Comparison of ENCODE assay signal across 15 mouse cellular contexts in the genomic region with DNA sequence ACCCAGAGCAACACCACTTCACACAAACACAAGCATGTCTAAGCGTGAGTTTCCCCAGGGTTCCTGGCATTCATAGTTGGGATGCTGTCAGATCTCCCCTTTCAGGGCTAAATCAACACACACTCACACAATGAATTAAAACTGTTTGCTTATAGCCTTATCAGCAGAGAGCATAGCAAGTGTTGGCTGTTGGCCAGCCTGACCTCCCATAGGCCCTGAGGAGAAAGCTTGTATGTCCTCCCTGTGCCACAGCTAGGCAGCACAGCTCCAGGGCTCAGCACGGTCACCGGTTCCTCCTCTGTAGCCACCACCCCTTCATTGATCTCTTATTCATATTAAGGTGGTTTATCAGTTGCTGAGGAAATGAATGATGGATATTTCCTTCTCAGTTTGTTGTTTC. TPM values are rescaled to one million over a fixed set of nuclear protein-coding genes. Genes with fewer than 3 reads are reported as not detected.
DNase-seq lines count a peak whose midpoint lies in the region; ATAC-seq and TF ChIP-seq lines count a peak whose summit lies in the region.
"Had no signal": no experiment of that assay in that cellular context is flagged by ENCODE, and none has a peak within 500 bp of the region (broad histone marks: within the 10 kb centered on the region; RNA-seq: fewer than 3 reads in every experiment).

No protein-coding gene starts in this region.

- intact Hi-C loops in gastrocnemius, postnatal 14 days (cut with DNase I; ENCODE audit: low total_unique reads), result no loop called here

- H3K27me3 ChIP-seq in embryonic facial prominence, embryonic 14.5 days (replicated peaks; ENCODE audit: control insufficient read depth, insufficient read depth, low read length), result no peaks in the 10 kb centered on the region
- H3K27me3 ChIP-seq in embryonic facial prominence, embryonic 10.5 days (replicated peaks; ENCODE audit: low read depth, poor library complexity, severe bottlenecking), result no peaks in the 10 kb centered on the region; the same call in 1 of the 2 replicates
- H3K27me3 ChIP-seq in lung, embryonic 14.5 days (ENCODE audit: insufficient read depth, low read length), result no peaks in the 10 kb centered on the region

- no peaks in the 10 kb centered on the region for H3K36me3 ChIP-seq in embryonic facial prominence, embryonic 14.5 days (ENCODE audit: control insufficient read depth, insufficient read depth, low read length)
- no peaks in the 10 kb centered on the region for H3K36me3 ChIP-seq in embryonic facial prominence, embryonic 10.5 days (replicated peaks)
- H3K36me3 ChIP-seq in lung, embryonic 14.5 days (ENCODE audit: insufficient read depth), result no peaks in the 10 kb centered on the region
- H3K36me3 ChIP-seq: limb, embryonic 13.5 days had no signal

- peak; percentile 33 for DNase-seq in embryonic facial prominence, embryonic 14.5 days (ENCODE audit: low spot score)
- DNase-seq in embryonic facial prominence, embryonic 10.5 days (ENCODE audit: low spot score), result no peak
- peak; percentile 79 for DNase-seq in lung, embryonic 14.5 days
- DNase-seq in lung, postnatal 25 days (ENCODE audit: low spot score), result no peak
- peak; percentile 42 to 72 for DNase-seq in lung, postnatal 4 days
- DNase-seq in gastrocnemius, postnatal 14 days, result no peak
- DNase-seq in yolk sac, embryonic 10.5 days (ENCODE audit: low spot score), result no peak
- DNase-seq: adrenal gland, postnatal 36 days; kidney, postnatal 10 days had no signal

- no peak overlapping the region for H3K9ac ChIP-seq in embryonic facial prominence, embryonic 14.5 days (ENCODE audit: low read depth, low read length)
- H3K9ac ChIP-seq in lung, embryonic 14.5 days, result no peak overlapping the region
- H3K9ac ChIP-seq: limb, embryonic 13.5 days had no signal

- WGBS in embryonic facial prominence, embryonic 14.5 days, result 78% methylated on average over 3 of the region's 3 CpGs
- 88% methylated on average over 3 of the region's 3 CpGs for WGBS in embryonic facial prominence, embryonic 10.5 days
- WGBS in lung, embryonic 14.5 days, result 28% methylated on average over 3 of the region's 3 CpGs

- peak; percentile 37; the same call in 1 of the 2 replicates for ATAC-seq in embryonic facial prominence, embryonic 14.5 days (ENCODE audit: low read depth)
- ATAC-seq in lung, embryonic 14.5 days (ENCODE audit: insufficient read depth), result peak; percentile 82
- peak; percentile 71 for ATAC-seq in common myeloid progenitor, adult 5-6 weeks (replicated peaks; ENCODE audit: low read depth, poor library complexity, severe bottlenecking)

- no peak overlapping the region for H3K4me2 ChIP-seq in embryonic facial prominence, embryonic 14.5 days (ENCODE audit: low read depth, low read length)
- no peak overlapping the region for H3K4me2 ChIP-seq in lung, embryonic 14.5 days
- H3K4me2 ChIP-seq: limb, embryonic 13.5 days; midbrain, embryonic 11.5 days had no signal

- H3K4me1 ChIP-seq in embryonic facial prominence, embryonic 14.5 days (ENCODE audit: control insufficient read depth, insufficient read depth, low read length), result no peaks in the 10 kb centered on the region
- peaks cover 12% of the 10 kb centered on the region for H3K4me1 ChIP-seq in embryonic facial prominence, embryonic 10.5 days
- H3K4me1 ChIP-seq in lung, embryonic 14.5 days (ENCODE audit: insufficient read depth), result peaks cover 8% of the 10 kb centered on the region; the same call in 1 of the 2 replicates

- no peak overlapping the region for H3K4me3 ChIP-seq in embryonic facial prominence, embryonic 14.5 days (ENCODE audit: low read depth, low read length)
- no peak overlapping the region for H3K4me3 ChIP-seq in embryonic facial prominence, embryonic 10.5 days
- H3K4me3 ChIP-seq in lung, embryonic 14.5 days (ENCODE audit: low read depth, low read length), result no peak overlapping the region
- H3K4me3 ChIP-seq: limb, embryonic 13.5 days had no signal

- no peaks in the 10 kb centered on the region for H3K9me3 ChIP-seq in embryonic facial prominence, embryonic 14.5 days (ENCODE audit: control insufficient read depth, low read length)
- H3K9me3 ChIP-seq in embryonic facial prominence, embryonic 10.5 days, result 0 out of 2 replicates have a peak, but pooled peaks cover 2% of the 10 kb centered on the region
- H3K9me3 ChIP-seq in lung, embryonic 14.5 days (ENCODE audit: low read depth, low read length), result no peaks in the 10 kb centered on the region

- H3K27ac ChIP-seq in embryonic facial prominence, embryonic 14.5 days (replicated peaks; ENCODE audit: low read depth, low read length), result no peak overlapping the region
- H3K27ac ChIP-seq in embryonic facial prominence, embryonic 10.5 days (replicated peaks), result no peak overlapping the region
- H3K27ac ChIP-seq in lung, embryonic 14.5 days (ENCODE audit: low read depth), result no peak overlapping the region
- H3K27ac ChIP-seq: limb, embryonic 13.5 days had no signal

- TF ChIP-seq CTCF in lung, embryonic 14.5 days (IDR thresholded peaks at IDR 0.05; ENCODE audit: low read depth), result no peak

RNA-seq across cellular contexts. Expression of a gene that starts 7.9 kb away (rescaled TPM):
- polyA plus RNA-seq in embryonic facial prominence, embryonic 14.5 days (2014; fragmentation: Nextera tagmentation; extraction: Ambion mirVana), result 0.47 TPM in 1 of 2 replicates, not detected in the other
- polyA plus RNA-seq in embryonic facial prominence, embryonic 10.5 days (2016; fragmentation: Nextera tagmentation; extraction: Ambion mirVana), result not detected in 2 replicates
- polyA plus RNA-seq in lung, embryonic 14.5 days (2014; fragmentation: Nextera tagmentation; extraction: Ambion mirVana), result not detected in 2 replicates
- not detected in 2 replicates for total RNA-seq in common myeloid progenitor, adult 5-6 weeks (2017)
- total RNA-seq in gastrocnemius, postnatal 14 days (2021), result not detected
- total RNA-seq: adrenal gland, postnatal 36 days; layer of hippocampus, postnatal 25 days had no signal
- polyA plus RNA-seq: gonadal fat pad, adult 2 months; limb, embryonic 13.5 days; midbrain, embryonic 11.5 days; neural tube, embryonic 11.5 days had no signal

RNA-seq across cellular contexts. Expression of a gene that starts 10.4 kb away (rescaled TPM):
- 1.5 and 1.8 TPM in 2 replicates for polyA plus RNA-seq in embryonic facial prominence, embryonic 14.5 days (2014; fragmentation: Nextera tagmentation; extraction: Ambion mirVana)
- 0.16 and 0.29 TPM in 2 replicates for polyA plus RNA-seq in embryonic facial prominence, embryonic 10.5 days (2016; fragmentation: Nextera tagmentation; extraction: Ambion mirVana)
- 1.1 TPM in 2 replicates for polyA plus RNA-seq in lung, embryonic 14.5 days (2014; fragmentation: Nextera tagmentation; extraction: Ambion mirVana)
- total RNA-seq in common myeloid progenitor, adult 5-6 weeks (2017), result 5.5 and 7.5 TPM in 2 replicates
- total RNA-seq in gastrocnemius, postnatal 14 days (2021), result 1 to 10 TPM in 1 of 2 experiments, under 1 TPM in 1; 0.84 to 1.1 TPM

RNA-seq across cellular contexts. Expression of a gene that starts 12.2 kb away (rescaled TPM):
- 2.1 and 2.3 TPM in 2 replicates for polyA plus RNA-seq in embryonic facial prominence, embryonic 14.5 days (2014; fragmentation: Nextera tagmentation; extraction: Ambion mirVana)
- polyA plus RNA-seq in embryonic facial prominence, embryonic 10.5 days (2016; fragmentation: Nextera tagmentation; extraction: Ambion mirVana), result 1.1 and 1.4 TPM in 2 replicates
- polyA plus RNA-seq in lung, embryonic 14.5 days (2014; fragmentation: Nextera tagmentation; extraction: Ambion mirVana), result 1.4 and 1.7 TPM in 2 replicates
- total RNA-seq in common myeloid progenitor, adult 5-6 weeks (2017), result 2.9 and 4.8 TPM in 2 replicates
- total RNA-seq in gastrocnemius, postnatal 14 days (2021), result 1 to 10 TPM; 2.6 TPM

RNA-seq across cellular contexts. Expression of a gene that starts 13.9 kb away (rescaled TPM):
- polyA plus RNA-seq in embryonic facial prominence, embryonic 14.5 days (2014; fragmentation: Nextera tagmentation; extraction: Ambion mirVana), result 9.1 and 10.0 TPM in 2 replicates
- polyA plus RNA-seq in embryonic facial prominence, embryonic 10.5 days (2016; fragmentation: Nextera tagmentation; extraction: Ambion mirVana), result 9.7 TPM in 2 replicates
- polyA plus RNA-seq in lung, embryonic 14.5 days (2014; fragmentation: Nextera tagmentation; extraction: Ambion mirVana), result 12.9 and 13.3 TPM in 2 replicates
- total RNA-seq in common myeloid progenitor, adult 5-6 weeks (2017), result 3.1 and 5.3 TPM in 2 replicates
- total RNA-seq in gastrocnemius, postnatal 14 days (2021), result 1 to 10 TPM; 5.2 to 5.9 TPM

RNA-seq across cellular contexts. Expression of a gene that starts 31.5 kb away (rescaled TPM):
- polyA plus RNA-seq in embryonic facial prominence, embryonic 14.5 days (2014; fragmentation: Nextera tagmentation; extraction: Ambion mirVana), result 3.3 and 3.6 TPM in 2 replicates
- 9.3 and 11.5 TPM in 2 replicates for polyA plus RNA-seq in embryonic facial prominence, embryonic 10.5 days (2016; fragmentation: Nextera tagmentation; extraction: Ambion mirVana)
- polyA plus RNA-seq in lung, embryonic 14.5 days (2014; fragmentation: Nextera tagmentation; extraction: Ambion mirVana), result 2.5 and 2.9 TPM in 2 replicates
- not detected in 2 replicates for total RNA-seq in common myeloid progenitor, adult 5-6 weeks (2017)
- total RNA-seq in gastrocnemius, postnatal 14 days (2021), result under 1 TPM; 0.25 to 0.51 TPM

Comparison
In these comparisons a context has a peak if more than half of its experiments do, and no peak if none do; other contexts are left out.
1. DNase-seq: peak in embryonic facial prominence, embryonic 14.5 days (single experiment), lung, embryonic 14.5 days (single experiment) and lung, postnatal 4 days (2 of 2); none in embryonic facial prominence, embryonic 10.5 days (single experiment), lung, postnatal 25 days (single experiment), gastrocnemius, postnatal 14 days (single experiment) and yolk sac, embryonic 10.5 days (single experiment).
2. Peak in every context shown above with its lines, with median percentiles within 50 percentile points of each other: ATAC-seq.